Mouse (Mus musculus) heart, adult 2 months (tissue): ENCODE measurements at regions not wholly inside any gene's neighbourhood (a gene's known extent, or its start where the extent isn't known, plus 50 kb on each side); places are given as distances from the start of the nearest gene placed in this dataset.
"Not testable (repeated sequence)": the region's sequence is repeated elsewhere in the genome, so short reads cannot be mapped to it uniquely, and the experiment has no call there.

Source experiments
- CTCF ChIP-seq: fragments of 200-600 bp; IDR thresholded peaks from 2 replicates; pipeline ENCODE4 v1.8.1; 2022; ENCODE audit warnings: antibody characterized with exemption, mild to moderate bottlenecking, moderate library complexity
- EP300 ChIP-seq: fragments of 200-500 bp; IDR thresholded peaks from 2 replicates; pipeline ENCODE4 v1.6.1; 2011; ENCODE audit warnings: low read depth, low read length, control low read depth; ENCODE audit not compliant: insufficient read depth

- TF ChIP-seq CTCF, EP300: not testable (repeated sequence)
Measured at GRCm38 (mm10) chr12:115759041-115759440, 288.5 kb upstream of the Zfp386 start.
